Mouse (Mus musculus): Measurements from ENCODE around the gene Pmp22. TPM values are rescaled to one million over a fixed set of nuclear protein-coding genes. Genes with fewer than 3 reads are reported as not detected.

Pmp22 gene
- polyA plus RNA-seq, 1 experiment, result 24.6 TPM

DNA sequence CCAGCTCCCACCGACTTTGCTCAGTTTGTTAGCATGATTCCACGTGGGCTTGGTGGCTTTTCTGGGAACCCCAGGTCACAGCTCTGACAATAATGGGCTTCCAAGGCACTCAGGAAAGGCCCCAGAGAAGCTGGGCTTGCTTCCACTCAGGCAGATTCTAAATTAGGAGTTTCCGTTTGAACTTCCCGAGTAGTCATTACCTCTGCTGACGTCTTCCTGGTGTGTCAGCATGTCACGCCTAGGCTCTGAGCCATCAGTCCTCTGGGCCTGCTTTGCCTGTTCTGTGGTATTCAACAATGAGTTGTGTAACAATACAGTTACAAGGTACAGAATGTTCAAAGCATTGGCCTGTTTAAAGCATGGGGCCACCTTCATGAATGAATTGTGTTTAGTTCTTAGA, 7.4 kb downstream of the Pmp22 start:
- TF ChIP-seq CTCF (IDR thresholded peaks at IDR 0.05; ENCODE audit: extremely low read depth, insufficient read depth, insufficient read length, insufficient replicate concordance), result no peak
- no peak for TF ChIP-seq POLR2A (IDR thresholded peaks at IDR 0.05; ENCODE audit: low read depth, low read length)
- Histone ChIP-seq H3K27me3 (ENCODE audit: control insufficient read depth, insufficient read depth, low read length) (0 out of 2 replicates have a peak, but pooled peaks cover 2% of the 10 kb centered on the region), H3K36me3 (ENCODE audit: control insufficient read depth, insufficient read depth, low read length) (no peaks in the 10 kb centered on the region), H3K27ac (ENCODE audit: insufficient read depth, low read length) (no peak overlapping the region), H3K4me1 (ENCODE audit: control insufficient read depth, insufficient read depth, insufficient read length) (no peaks in the 10 kb centered on the region), H3K4me3 (ENCODE audit: extremely low read depth, insufficient read depth, insufficient read length) (no peak overlapping the region)
- no peak for DNase-seq (ENCODE audit: low read depth in 1 of 2, low spot score in 2 of 2)
- WGBS, result 67% methylated on average over 6 of the region's 6 CpGs

DNA sequence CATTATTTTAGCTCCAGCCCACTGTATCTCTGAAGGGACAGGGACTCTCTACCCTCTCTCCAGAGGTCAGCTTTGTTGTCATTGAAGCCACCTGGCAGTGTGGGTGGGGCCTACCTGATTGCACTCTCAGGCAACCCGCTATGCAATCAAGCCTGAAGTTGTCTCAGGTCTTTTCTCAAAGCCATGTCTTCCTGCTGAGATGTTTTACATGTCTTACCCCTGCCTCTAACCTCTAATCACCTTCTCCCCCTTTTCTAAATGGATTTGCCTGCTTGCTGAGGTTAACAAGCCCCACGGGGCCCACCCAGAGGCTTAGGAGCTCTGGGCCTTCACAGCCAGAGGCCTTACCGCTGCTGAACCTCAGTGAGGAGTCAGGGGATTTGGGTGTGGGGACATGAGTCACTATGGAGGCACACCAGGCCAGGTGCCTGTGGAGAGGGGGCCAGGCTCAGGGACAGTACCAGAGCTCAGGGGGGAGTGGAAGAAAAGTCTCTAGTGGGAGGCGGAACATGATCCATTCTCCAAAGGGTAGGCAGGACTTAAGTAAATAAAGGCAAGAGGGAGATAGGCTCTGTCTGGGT, 8.1 kb downstream of the Pmp22 start:
- H3K36me3 ChIP-seq (ENCODE audit: control insufficient read depth, insufficient read depth, low read length), result no peaks in the 10 kb centered on the region
- no peak overlapping the region for H3K27ac ChIP-seq (ENCODE audit: insufficient read depth, low read length)
- no peak overlapping the region for H3K4me3 ChIP-seq (ENCODE audit: extremely low read depth, insufficient read depth, insufficient read length)
- 86% methylated on average over 4 of the region's 4 CpGs for WGBS
- no peak for DNase-seq (ENCODE audit: low read depth in 1 of 2, low spot score in 2 of 2)
- TF ChIP-seq POLR2A (IDR thresholded peaks at IDR 0.05; ENCODE audit: low read depth, low read length) (no peak), CTCF (IDR thresholded peaks at IDR 0.05; ENCODE audit: extremely low read depth, insufficient read depth, insufficient read length, insufficient replicate concordance) (no peak)
- H3K4me1 ChIP-seq (ENCODE audit: control insufficient read depth, insufficient read depth, insufficient read length), result no peaks in the 10 kb centered on the region
- no peaks in the 10 kb centered on the region for H3K27me3 ChIP-seq (ENCODE audit: control insufficient read depth, insufficient read depth, low read length)

GRCm38 (mm10) chr11:63138739-63139138, 10.0 kb downstream of the Pmp22 start:
- no peaks in the 10 kb centered on the region for H3K36me3 ChIP-seq (ENCODE audit: control insufficient read depth, insufficient read depth, low read length)
- 40% methylated on average over 3 of the region's 3 CpGs for WGBS

DNA sequence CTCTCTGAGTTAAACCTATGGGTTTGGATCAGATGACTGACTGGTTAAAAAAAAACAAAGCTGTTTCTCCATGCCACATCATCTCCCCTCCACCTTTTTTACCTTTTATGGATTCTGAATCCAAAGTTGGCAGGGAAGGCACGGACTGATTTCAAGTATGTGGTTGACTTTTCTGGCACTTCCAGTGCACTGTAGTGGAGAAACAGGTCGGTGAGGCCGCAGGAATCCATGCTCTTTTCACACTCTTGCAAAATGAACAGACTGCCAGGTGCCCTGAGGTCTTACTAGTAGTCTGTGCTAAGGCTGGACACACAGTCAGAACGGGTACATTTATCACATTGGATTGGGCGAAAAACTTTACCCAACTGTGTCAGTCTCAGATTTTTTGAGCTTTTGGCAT, 13.5 kb downstream of the Pmp22 start:
- TF ChIP-seq POLR2A (IDR thresholded peaks at IDR 0.05; ENCODE audit: low read depth, low read length) (no peak), CTCF (IDR thresholded peaks at IDR 0.05; ENCODE audit: extremely low read depth, insufficient read depth, insufficient read length, insufficient replicate concordance) (no peak)
- Histone ChIP-seq H3K4me1 (ENCODE audit: control insufficient read depth, insufficient read depth, insufficient read length) (no peaks in the 10 kb centered on the region; the same call in 1 of the 2 replicates), H3K27ac (ENCODE audit: insufficient read depth, low read length) (no peak overlapping the region), H3K36me3 (ENCODE audit: control insufficient read depth, insufficient read depth, low read length) (no peaks in the 10 kb centered on the region), H3K27me3 (ENCODE audit: control insufficient read depth, insufficient read depth, low read length) (no peaks in the 10 kb centered on the region), H3K4me3 (ENCODE audit: extremely low read depth, insufficient read depth, insufficient read length) (no peak overlapping the region)
- DNase-seq (ENCODE audit: low read depth in 1 of 2, low spot score in 2 of 2), result no peak
- WGBS, result 87% methylated on average over 5 of the region's 5 CpGs

More at GRCm38 (mm10) chr11:63138739-63139138, 10.0 kb downstream of the Pmp22 start:
- no peak for TF ChIP-seq POLR2A (IDR thresholded peaks at IDR 0.05; ENCODE audit: low read depth, low read length)
- TF ChIP-seq CTCF (IDR thresholded peaks at IDR 0.05; ENCODE audit: extremely low read depth, insufficient read depth, insufficient read length, insufficient replicate concordance), result no peak
- Histone ChIP-seq H3K4me1 (ENCODE audit: control insufficient read depth, insufficient read depth, insufficient read length) (no peaks in the 10 kb centered on the region), H3K27ac (ENCODE audit: insufficient read depth, low read length) (no peak overlapping the region), H3K4me3 (ENCODE audit: extremely low read depth, insufficient read depth, insufficient read length) (no peak overlapping the region), H3K27me3 (ENCODE audit: control insufficient read depth, insufficient read depth, low read length) (no peaks in the 10 kb centered on the region)
- no peak for DNase-seq (ENCODE audit: low read depth in 1 of 2, low spot score in 2 of 2)

GRCm38 (mm10) chr11:63142816-63143215, 14.0 kb downstream of the Pmp22 start:
- TF ChIP-seq POLR2A (IDR thresholded peaks at IDR 0.05; ENCODE audit: low read depth, low read length) (no peak), CTCF (IDR thresholded peaks at IDR 0.05; ENCODE audit: extremely low read depth, insufficient read depth, insufficient read length, insufficient replicate concordance) (no peak)
- Histone ChIP-seq H3K4me1 (ENCODE audit: control insufficient read depth, insufficient read depth, insufficient read length) (no peaks in the 10 kb centered on the region; the same call in 1 of the 2 replicates), H3K27me3 (ENCODE audit: control insufficient read depth, insufficient read depth, low read length) (no peaks in the 10 kb centered on the region), H3K4me3 (ENCODE audit: extremely low read depth, insufficient read depth, insufficient read length) (no peak overlapping the region), H3K36me3 (ENCODE audit: control insufficient read depth, insufficient read depth, low read length) (no peaks in the 10 kb centered on the region), H3K27ac (ENCODE audit: insufficient read depth, low read length) (no peak overlapping the region; the same call in 1 of the 2 replicates)
- WGBS, result 87% methylated on average over 4 of the region's 4 CpGs
- DNase-seq (ENCODE audit: low read depth in 1 of 2, low spot score in 2 of 2), result no peak

GRCm38 (mm10) chr11:63143486-63143885, 14.7 kb downstream of the Pmp22 start:
- WGBS, result 81% methylated on average over 8 of the region's 8 CpGs
- H3K27me3 ChIP-seq (ENCODE audit: control insufficient read depth, insufficient read depth, low read length), result no peaks in the 10 kb centered on the region

GRCm38 (mm10) chr11:63146601-63147000, 17.8 kb downstream of the Pmp22 start:
- no peaks in the 10 kb centered on the region for H3K27me3 ChIP-seq (ENCODE audit: control insufficient read depth, insufficient read depth, low read length)
- H3K36me3 ChIP-seq (ENCODE audit: control insufficient read depth, insufficient read depth, low read length), result no peaks in the 10 kb centered on the region
- H3K4me3 ChIP-seq (ENCODE audit: extremely low read depth, insufficient read depth, insufficient read length), result no peak overlapping the region
- no peaks in the 10 kb centered on the region; the same call in 1 of the 2 replicates for H3K4me1 ChIP-seq (ENCODE audit: control insufficient read depth, insufficient read depth, insufficient read length)
- no peak overlapping the region for H3K27ac ChIP-seq (ENCODE audit: insufficient read depth, low read length)
- 52% methylated on average over 7 of the region's 7 CpGs for WGBS
- TF ChIP-seq CTCF (IDR thresholded peaks at IDR 0.05; ENCODE audit: extremely low read depth, insufficient read depth, insufficient read length, insufficient replicate concordance) (no peak), POLR2A (IDR thresholded peaks at IDR 0.05; ENCODE audit: low read depth, low read length) (no peak)
- peak in 1 of 2 experiments; percentile 12 for DNase-seq (ENCODE audit: low read depth in 1 of 2, low spot score in 2 of 2)

More at GRCm38 (mm10) chr11:63143486-63143885, 14.7 kb downstream of the Pmp22 start:
- no peak for DNase-seq (ENCODE audit: low read depth in 1 of 2, low spot score in 2 of 2)
- no peaks in the 10 kb centered on the region; the same call in 1 of the 2 replicates for H3K4me1 ChIP-seq (ENCODE audit: control insufficient read depth, insufficient read depth, insufficient read length)
- no peak overlapping the region for H3K27ac ChIP-seq (ENCODE audit: insufficient read depth, low read length)
- no peak overlapping the region for H3K4me3 ChIP-seq (ENCODE audit: extremely low read depth, insufficient read depth, insufficient read length)
- no peaks in the 10 kb centered on the region for H3K36me3 ChIP-seq (ENCODE audit: control insufficient read depth, insufficient read depth, low read length)
- no peak for TF ChIP-seq CTCF (IDR thresholded peaks at IDR 0.05; ENCODE audit: extremely low read depth, insufficient read depth, insufficient read length, insufficient replicate concordance)
- no peak for TF ChIP-seq POLR2A (IDR thresholded peaks at IDR 0.05; ENCODE audit: low read depth, low read length)
